Mouse (Mus musculus) adrenal gland, adult 18-20 months (tissue): ENCODE measurements around the gene Cox11. TPM values are rescaled to one million over a fixed set of nuclear protein-coding genes. Genes with fewer than 3 reads are reported as not detected.

Source experiments
- DNase-seq, 2 experiments: peaks; one replicate each; pipeline ENCODE4 v3.0.0; 2021 to 2022; ENCODE audit warnings: low spot score in 2 of 2
- total RNA-seq, 2 experiments: library from RNA; stranded (reverse); gene quantifications; 1 replicate in 1 of 2; 2 replicates in 1 of 2; pipeline ENCODE4 v1.2.3; 2021

Cox11 gene
- total RNA-seq, 2 experiments from 2014 or later = 16.2 to 19.6 TPM

- DNase-seq = no peak
Measured at GRCm38 (mm10) chr11:90663618-90664297, 25.8 kb downstream of the Cox11 start.

GRCm38 (mm10) chr11:90664345-90664986 is 26.5 kb downstream of the Cox11 start:
- no peak for DNase-seq

GRCm38 (mm10) chr11:90665161-90665560 is 27.2 kb downstream of the Cox11 start:
- no peak for DNase-seq

- no peak for DNase-seq
Measured at GRCm38 (mm10) chr11:90666144-90666757, 28.3 kb downstream of the Cox11 start.

DNA sequence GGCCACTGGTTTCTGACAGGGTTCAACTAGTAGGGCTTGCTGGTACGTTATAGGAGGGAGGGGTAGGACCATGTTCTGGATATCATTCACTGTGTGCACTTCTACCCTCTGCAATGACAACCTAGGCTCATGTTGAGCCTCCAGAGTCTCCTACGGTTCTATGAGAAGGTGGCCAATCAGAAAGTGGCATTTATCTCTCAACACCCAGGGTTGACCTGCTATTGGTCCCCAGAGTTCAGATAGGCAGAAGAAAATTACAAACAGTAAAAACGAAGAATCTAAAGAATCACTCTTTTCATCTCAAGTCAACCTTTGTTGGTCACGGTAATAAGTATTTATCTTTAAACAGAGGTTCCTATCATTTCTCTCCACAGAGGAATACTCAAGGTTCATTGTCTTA is 28.9 kb downstream of the Cox11 start:
- DNase-seq = no peak

DNA sequence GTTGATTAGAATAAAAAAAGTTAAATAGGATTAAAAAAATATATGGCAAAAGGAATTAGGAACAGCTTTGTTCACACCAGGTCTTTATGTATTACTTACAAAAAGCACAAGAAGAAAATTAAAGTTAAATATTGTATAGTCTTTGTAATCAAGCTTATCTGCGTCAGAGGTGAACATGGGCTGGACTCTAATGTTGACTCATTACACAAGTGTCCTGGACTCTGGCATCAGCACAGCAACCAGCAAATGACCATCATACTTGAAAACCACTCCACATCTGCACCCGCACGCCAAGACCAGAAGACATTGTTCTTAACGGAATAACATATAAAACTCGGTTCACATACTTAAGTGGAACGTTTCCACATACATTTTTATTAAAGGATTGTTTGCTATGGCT is 29.4 kb downstream of the Cox11 start:
- no peak for DNase-seq

DNA sequence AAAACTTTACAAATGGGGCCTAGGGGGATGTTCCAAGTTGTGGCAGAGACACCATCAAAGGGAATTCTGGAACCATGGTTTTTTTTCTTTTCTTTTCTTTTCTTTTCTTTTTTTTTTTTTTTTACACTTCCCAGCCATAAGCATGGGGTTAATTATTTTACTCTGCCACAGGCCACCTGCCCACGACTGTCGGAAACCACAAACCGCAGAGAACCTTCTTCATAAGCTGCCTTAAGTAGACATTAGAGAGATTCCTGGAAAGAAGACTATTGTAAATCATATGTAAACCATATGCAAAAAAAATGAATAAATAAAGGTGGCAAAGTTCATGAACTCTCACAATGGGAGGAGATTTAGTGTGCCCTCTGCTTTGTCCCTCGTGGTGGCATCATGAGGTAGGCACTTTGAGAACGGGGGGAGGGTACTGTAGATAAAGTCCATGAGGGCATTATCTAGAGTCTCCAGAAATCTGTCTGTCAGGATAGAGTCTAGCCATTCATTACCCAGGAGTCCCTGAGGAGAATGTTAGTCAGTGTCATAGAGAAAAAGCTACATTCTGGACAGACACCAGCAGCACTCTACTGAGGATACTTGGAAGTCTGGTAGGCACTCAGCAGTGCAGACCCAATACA is 37.6 kb downstream of the Cox11 start:
- DNase-seq = no peak

- DNase-seq = no peak
Measured at GRCm38 (mm10) chr11:90677027-90677426, 39.1 kb downstream of the Cox11 start.

DNA sequence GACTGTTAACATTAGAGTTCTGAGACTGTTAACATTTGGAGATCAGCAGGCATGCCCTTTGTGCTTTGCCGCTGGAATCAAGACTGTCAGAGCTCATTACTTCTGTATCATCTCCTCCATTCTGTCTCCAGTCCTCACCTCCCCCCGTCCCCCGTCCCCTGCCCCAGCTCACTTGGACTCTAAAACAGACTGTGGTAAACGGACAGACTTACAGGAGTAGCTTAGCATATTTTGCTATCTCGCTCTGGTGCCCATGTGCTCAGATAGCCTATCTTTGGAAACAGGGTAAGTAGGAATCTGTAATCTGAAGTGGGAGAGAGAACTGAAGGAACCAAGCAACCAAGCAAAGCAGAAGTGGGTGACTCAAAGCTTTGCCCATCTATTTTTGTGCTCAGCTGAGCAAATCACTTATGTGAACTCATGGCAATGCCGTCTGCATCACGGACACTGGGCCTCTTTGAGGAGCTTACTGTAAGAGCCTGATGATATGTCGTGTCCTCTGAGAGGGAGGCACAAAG is 39.9 kb downstream of the Cox11 start:
- no peak for DNase-seq

DNA sequence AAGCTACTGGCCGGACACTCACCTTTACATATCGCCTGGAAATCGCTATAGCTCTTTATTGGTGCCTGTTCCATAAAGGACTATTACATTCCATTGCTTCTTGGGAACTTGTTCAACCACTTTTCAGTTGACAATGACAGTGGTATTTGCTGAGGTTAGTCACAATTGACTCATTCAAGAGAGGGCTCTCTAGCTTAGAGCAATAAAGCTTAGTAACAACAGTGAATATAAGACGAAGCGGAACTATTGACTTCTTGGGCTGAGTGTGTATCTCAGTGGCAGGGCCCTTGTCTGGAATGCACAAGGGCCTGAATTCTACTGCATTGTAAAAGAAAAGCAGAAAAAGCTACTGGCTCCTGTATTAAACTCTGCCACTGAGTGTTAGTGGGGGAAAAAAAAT is 40.6 kb downstream of the Cox11 start:
- DNase-seq = no peak

GRCm38 (mm10) chr11:90681171-90681570 is 43.2 kb downstream of the Cox11 start:
- no peak for DNase-seq

DNA sequence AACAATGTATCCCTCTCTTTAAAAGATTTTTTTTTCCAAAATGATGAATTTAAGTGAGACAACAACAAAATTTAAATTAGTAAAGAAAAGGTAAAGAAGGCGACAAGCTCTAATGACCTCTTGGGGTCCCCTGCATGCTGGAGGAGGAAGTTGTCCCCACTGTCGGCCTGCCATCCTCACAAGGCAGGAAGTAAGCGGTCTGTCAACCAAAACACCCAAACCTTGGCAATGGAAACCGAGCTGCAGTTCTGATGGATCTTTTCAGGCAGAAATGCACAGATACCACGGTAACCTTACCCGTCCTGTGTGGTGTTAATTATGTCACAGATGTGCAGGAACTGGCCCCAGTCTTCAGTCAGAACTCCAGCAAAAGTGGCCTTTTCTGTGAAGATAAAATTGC is 46.8 kb downstream of the Cox11 start:
- DNase-seq = no peak

- DNase-seq = no peak
Measured at GRCm38 (mm10) chr11:90685196-90685595, 47.2 kb downstream of the Cox11 start.

DNA sequence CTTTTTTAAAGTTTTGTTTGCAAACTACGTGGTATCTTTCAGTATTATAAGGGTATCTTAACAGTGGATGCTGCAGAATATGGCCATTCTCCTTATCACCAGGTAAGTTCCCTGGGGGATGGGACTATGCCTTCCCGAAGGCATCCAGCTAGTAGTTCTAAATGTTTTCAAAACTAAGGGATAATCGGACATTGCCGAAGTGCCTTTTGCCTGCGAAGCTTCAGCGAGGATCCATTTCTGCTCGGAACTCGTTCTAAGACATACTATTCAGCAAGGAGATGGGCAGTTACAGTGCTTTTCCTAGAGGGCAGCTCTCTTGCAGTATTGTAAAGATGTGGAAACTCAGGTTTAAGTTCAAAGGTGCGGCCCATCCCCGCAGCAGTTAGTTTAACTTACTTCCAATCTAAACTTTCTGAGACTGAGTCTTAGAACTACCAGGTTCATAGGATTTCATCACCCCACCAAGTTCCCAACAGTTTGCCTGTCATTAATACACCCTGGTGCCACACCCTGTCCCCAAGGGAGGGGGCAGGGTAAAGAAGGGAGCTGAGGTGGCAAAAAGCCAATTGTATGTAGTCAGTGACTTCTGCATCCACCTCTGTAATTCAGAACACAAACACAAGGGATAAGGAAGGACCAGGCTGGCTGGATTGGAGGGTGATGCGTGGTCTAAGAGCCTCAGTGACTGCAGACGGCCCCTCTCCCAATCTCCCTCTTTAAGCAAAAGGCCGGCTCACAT is 48.5 kb downstream of the Cox11 start:
- no peak for DNase-seq

- no peak for DNase-seq
Measured at GRCm38 (mm10) chr11:90687040-90687439, 49.1 kb downstream of the Cox11 start.

DNA sequence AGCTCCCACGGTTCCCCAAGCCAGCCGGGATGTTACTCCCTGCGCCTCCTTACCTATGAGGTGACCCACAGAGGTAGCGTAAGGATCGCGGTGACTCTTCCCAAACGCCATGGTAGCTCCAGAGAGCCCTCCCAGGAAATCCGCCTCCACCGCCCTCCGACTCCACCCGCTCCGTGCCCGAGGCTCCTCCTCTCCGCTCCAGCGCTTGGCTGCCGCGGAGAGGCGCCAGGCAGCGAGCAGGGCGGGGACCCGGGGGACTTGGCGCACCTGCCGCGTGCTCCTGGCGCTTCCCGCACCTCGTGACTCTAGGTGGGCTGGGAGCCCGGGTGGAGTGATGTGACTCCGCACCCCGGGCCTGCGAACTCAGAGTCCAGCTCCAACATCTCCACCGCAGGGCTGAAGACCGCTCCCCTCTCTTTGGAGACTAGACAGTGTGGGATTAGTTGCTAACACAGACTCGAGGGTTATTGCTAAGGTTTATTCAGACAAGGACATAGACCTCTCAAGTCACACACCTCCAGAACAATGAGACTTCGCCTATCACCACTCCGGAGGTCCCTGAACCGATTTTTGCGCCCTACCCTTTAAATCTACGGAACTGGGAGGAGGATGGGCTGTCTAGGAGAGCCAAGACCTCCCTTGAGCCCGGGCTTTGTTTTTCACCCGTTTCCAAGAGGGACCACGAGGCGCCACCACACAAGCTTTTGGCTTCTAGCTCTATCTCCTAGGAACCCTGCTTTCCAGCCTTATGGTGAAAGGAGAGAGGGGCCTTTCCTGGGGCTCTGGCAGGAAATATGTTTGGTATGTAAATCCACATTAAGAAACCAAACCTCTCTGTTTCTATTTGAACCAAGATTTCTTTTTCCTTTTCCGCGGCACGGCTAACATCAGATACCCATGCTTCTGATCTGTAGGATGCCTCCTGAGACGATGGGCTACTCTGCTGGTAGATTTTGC is 49.8 kb downstream of the Cox11 start, which contains the start of gene Tom1l1:
Gene Tom1l1, minus strand, starts transcription at position 907 of the 957 bp plus-strand sequence.
- peak; percentile 62 to 80 for DNase-seq

- no peak for DNase-seq
Measured at GRCm38 (mm10) chr11:90690361-90690760, 52.4 kb downstream of the Cox11 start.

GRCm38 (mm10) chr11:90694206-90694605 is 56.2 kb downstream of the Cox11 start:
- DNase-seq = no peak
